Mouse (Mus musculus): ENCODE results near the gene Pex7.

The Pex7 gene

DNA sequence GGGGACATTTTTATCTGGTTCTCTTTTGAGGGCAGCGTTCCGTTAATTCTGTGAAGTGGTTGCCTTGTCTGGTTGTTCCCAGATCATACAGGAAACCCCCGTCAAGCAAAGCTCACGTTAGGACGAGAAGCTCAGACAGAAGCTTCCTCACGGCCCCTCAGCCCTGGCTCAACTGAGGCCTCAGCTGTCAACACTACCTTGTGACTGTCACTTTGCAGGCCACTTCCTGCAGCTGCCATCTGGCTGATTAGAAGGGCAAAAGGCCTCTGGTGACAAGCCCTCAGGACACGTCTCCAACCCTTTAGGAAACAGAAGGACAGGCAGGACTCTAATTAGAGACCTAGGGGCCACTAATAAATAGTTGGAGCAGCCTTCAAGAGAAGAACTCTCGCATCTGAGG is 92.1 kb downstream of the Pex7 start:
- DNase-seq (ENCODE audit: extremely low read depth, insufficient read length, low spot score): no peak

DNA sequence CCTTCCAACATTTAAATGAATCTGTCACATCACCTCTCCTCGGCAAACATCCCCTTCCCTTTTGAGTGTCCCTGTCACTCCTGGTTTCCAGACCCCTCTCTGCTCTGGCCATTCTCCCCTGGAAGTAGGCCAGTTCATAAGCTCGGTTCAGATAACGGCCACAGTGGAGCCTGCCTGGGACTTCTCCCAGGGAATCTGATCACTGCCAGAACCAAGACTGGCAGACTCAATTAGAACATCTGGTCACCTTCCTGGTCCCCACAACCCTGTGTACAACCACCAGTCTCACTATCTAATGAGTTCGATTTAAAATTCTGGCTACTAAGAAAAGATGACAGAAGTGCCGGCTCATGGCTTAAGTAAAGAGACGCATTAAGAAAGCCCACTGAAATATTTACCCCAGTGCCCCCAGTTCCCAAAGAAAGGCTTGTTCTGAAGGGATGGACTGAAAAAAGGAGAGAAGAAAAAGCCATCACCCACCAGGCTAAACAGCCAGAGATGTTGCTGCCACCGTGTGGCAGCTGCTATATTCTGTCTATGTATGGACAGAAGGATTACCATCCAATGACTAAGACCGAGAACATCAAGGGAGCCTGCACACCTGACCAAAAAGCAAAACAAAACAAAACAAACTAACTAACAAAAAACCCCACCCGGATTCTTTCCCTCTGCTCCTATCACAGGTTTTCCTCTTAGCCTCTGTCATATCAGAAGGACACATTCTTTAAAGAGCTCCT is 95.9 kb downstream of the Pex7 start:
- no peak for DNase-seq (ENCODE audit: extremely low read depth, insufficient read length, low spot score)

DNA sequence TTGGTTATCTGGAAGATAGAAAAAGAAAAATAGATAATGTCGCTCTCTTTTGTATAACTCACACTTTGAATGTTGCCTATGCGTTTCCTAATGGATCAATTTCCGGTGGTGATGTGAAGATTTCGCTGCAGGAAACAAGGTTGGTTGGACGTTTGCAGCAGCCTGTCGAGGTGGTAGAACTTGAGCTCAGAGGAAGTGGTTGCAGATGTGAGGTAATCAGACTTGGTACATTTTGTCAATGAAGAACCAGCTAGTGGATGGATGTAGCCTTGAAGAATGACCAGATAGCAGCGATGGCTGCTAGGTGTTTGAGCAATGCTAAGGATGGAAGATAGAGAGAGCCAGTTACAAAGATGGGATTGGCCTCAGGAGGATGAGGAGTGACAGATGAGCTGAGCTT is 102.7 kb downstream of the Pex7 start:
- DNase-seq (ENCODE audit: extremely low read depth, insufficient read length, low spot score): no peak

Data from 3134 (cell line).